Mouse (Mus musculus) ES-E14 (cell line): Measurements from ENCODE around the gene Gm12166. TPM values are rescaled to one million over a fixed set of nuclear protein-coding genes. Genes with fewer than 3 reads are reported as not detected.

ENCODE experiments used
- DNase-seq: peaks from one replicate; pipeline ENCODE4 v3.0.0-alpha.2; 2013; ENCODE audit warnings: low read depth, low spot score
- H3K27ac ChIP-seq: 2 replicates; pipeline ENCODE4 v1.5.1; 2012; ENCODE audit warnings: low read depth, mild to moderate bottlenecking, low read length, moderate library complexity, mixed read lengths; ENCODE audit not compliant: poor library complexity, insufficient read depth, severe bottlenecking
- H3K36me3 ChIP-seq: 2 replicates; pipeline ENCODE4 v1.6.1; 2012; ENCODE audit warnings: mild to moderate bottlenecking, low read length, moderate library complexity, mixed read lengths; ENCODE audit not compliant: control insufficient read depth, poor library complexity, insufficient read depth, severe bottlenecking
- H3K4me1 ChIP-seq, 2 experiments: fragments of 150-350 bp in 1 of 2; sonication (generic) in 1 of 2; 2 replicates each; pipeline ENCODE4 v1.6.1; 2012; ENCODE audit warnings: low read length in 2 of 2, mild to moderate bottlenecking in 1 of 2, mixed read lengths in 1 of 2; ENCODE audit not compliant: control insufficient read depth in 2 of 2, insufficient read depth in 2 of 2, poor library complexity in 1 of 2
- H3K4me3 ChIP-seq, 2 experiments: fragments of 150-350 bp in 1 of 2; sonication (generic) in 1 of 2; 2 replicates each; pipeline ENCODE4 v1.5.1; 2012; ENCODE audit warnings: low read length in 2 of 2, low read depth in 1 of 2, mild to moderate bottlenecking in 1 of 2, mixed read lengths in 1 of 2; ENCODE audit not compliant: insufficient read depth in 1 of 2, poor library complexity in 1 of 2, severe bottlenecking in 1 of 2
- H3K9ac ChIP-seq: 2 replicates; pipeline ENCODE4 v1.6.1; 2012; ENCODE audit warnings: low read depth, mild to moderate bottlenecking, low read length, mixed read lengths; ENCODE audit not compliant: poor library complexity, insufficient read depth, severe bottlenecking
- H3K9me3 ChIP-seq: fragments of 150-350 bp; sonication (generic); 2 replicates; pipeline ENCODE4 v1.6.1; 2012; ENCODE audit warnings: low read depth, mild to moderate bottlenecking, low read length; ENCODE audit not compliant: control insufficient read depth, insufficient read depth
- CHD2 ChIP-seq: IDR thresholded peaks from 2 replicates; pipeline ENCODE4 v1.6.1; 2014; ENCODE audit warnings: mild to moderate bottlenecking, low read depth, low read length, inconsistent platforms
- HCFC1 ChIP-seq: IDR thresholded peaks from 2 replicates; pipeline ENCODE4 v1.6.1; 2012; ENCODE audit warnings: low read length, inconsistent platforms, borderline replicate concordance; ENCODE audit not compliant: insufficient read depth
- MAFK ChIP-seq: IDR thresholded peaks from 2 replicates; pipeline ENCODE4 v1.6.1; 2014; ENCODE audit warnings: mild to moderate bottlenecking, low read depth, low read length, inconsistent platforms; ENCODE audit not compliant: insufficient read depth
- ZC3H11A ChIP-seq: IDR thresholded peaks from 2 replicates; pipeline ENCODE4 v1.6.1; 2012; ENCODE audit warnings: low read depth, mild to moderate bottlenecking, inconsistent platforms, low read length, borderline replicate concordance
- ZNF384 ChIP-seq: IDR thresholded peaks from 2 replicates; pipeline ENCODE4 v1.6.1; 2012; ENCODE audit warnings: low read depth, low read length, inconsistent platforms
- in situ Hi-C, 2 experiments: fragments of 600-800 bp; cut with MboI; formaldehyde crosslinking; loops; one replicate each; pipeline ENCODE4 v1.15.1; 2025; ENCODE audit warnings: low sequenced_read_pairs in 2 of 2, inconsistent platforms in 1 of 2; ENCODE audit not compliant: unreplicated experiment in 2 of 2
- total RNA-seq: library from RNA; depleted of rRNA; stranded (reverse); fragments of 300-350 nt; gene quantifications from 2 replicates; pipeline ENCODE4 v1.2.3, GENCODE M21; 2012

Gm12166 gene
- total RNA-seq, 1 experiment: 6.8 TPM

- H3K4me3 ChIP-seq: no peak overlapping the region
- H3K27ac ChIP-seq: no peak overlapping the region
- H3K9me3 ChIP-seq: no peaks in the 10 kb centered on the region
- no peak overlapping the region for H3K9ac ChIP-seq
- no peaks in the 10 kb centered on the region for H3K36me3 ChIP-seq
- no peak for DNase-seq
- in situ Hi-C loops: loop anchor here (10.0 kb wide), 1 partner anchor 183 kb away; no protein-coding TSS in a partner anchor
- no peak for TF ChIP-seq CHD2
- TF ChIP-seq MAFK: no peak
- TF ChIP-seq ZC3H11A: no peak
- TF ChIP-seq HCFC1: no peak
- TF ChIP-seq ZNF384: no peak
- H3K4me1 ChIP-seq: no peaks in the 10 kb centered on the region
Measured at GRCm38 (mm10) chr11:46031470-46031869, 20.7 kb downstream of the Gm12166 start.

GRCm38 (mm10) chr11:46030026-46030425 is 22.1 kb downstream of the Gm12166 start:
- DNase-seq: no peak
- H3K4me1 ChIP-seq: no peaks in the 10 kb centered on the region
- H3K36me3 ChIP-seq: no peaks in the 10 kb centered on the region
- H3K4me3 ChIP-seq: no peak overlapping the region
- H3K9ac ChIP-seq: no peak overlapping the region
- in situ Hi-C loops: loop anchor here (10.0 kb wide), 1 partner anchor 185 kb away; no protein-coding TSS in a partner anchor
- TF ChIP-seq HCFC1 (no peak), CHD2 (no peak), MAFK (no peak), ZC3H11A (no peak), ZNF384 (no peak)
- no peaks in the 10 kb centered on the region for H3K9me3 ChIP-seq
- H3K27ac ChIP-seq: no peak overlapping the region

GRCm38 (mm10) chr11:46029485-46029884 is 22.6 kb downstream of the Gm12166 start:
- in situ Hi-C loops: no loop called here
- Histone ChIP-seq H3K4me3 (no peak overlapping the region), H3K36me3 (no peaks in the 10 kb centered on the region), H3K4me1 (no peaks in the 10 kb centered on the region), H3K27ac (no peak overlapping the region), H3K9ac (no peak overlapping the region), H3K9me3 (no peaks in the 10 kb centered on the region)
- TF ChIP-seq MAFK (no peak), CHD2 (no peak), ZC3H11A (no peak), ZNF384 (no peak), HCFC1 (no peak)
- no peak for DNase-seq

- no peaks in the 10 kb centered on the region for H3K4me1 ChIP-seq
- H3K9me3 ChIP-seq: no peaks in the 10 kb centered on the region
- TF ChIP-seq MAFK: no peak
- TF ChIP-seq ZNF384: no peak
- TF ChIP-seq HCFC1: no peak
- in situ Hi-C loops: no loop called here
- no peak overlapping the region for H3K27ac ChIP-seq
- DNase-seq: no peak
- no peak overlapping the region for H3K9ac ChIP-seq
- H3K36me3 ChIP-seq: no peaks in the 10 kb centered on the region
- H3K4me3 ChIP-seq: no peak overlapping the region
Measured at GRCm38 (mm10) chr11:46027952-46028814, 23.9 kb downstream of the Gm12166 start.

GRCm38 (mm10) chr11:46025962-46026392 is 26.1 kb downstream of the Gm12166 start:
- no peak for DNase-seq
- Histone ChIP-seq H3K9me3 (no peaks in the 10 kb centered on the region), H3K4me3 (no peak overlapping the region), H3K27ac (no peak overlapping the region), H3K36me3 (no peaks in the 10 kb centered on the region), H3K9ac (no peak overlapping the region), H3K4me1 (no peaks in the 10 kb centered on the region)
- in situ Hi-C loops: no loop called here
- TF ChIP-seq ZC3H11A (no peak), ZNF384 (no peak), HCFC1 (no peak), MAFK (no peak), CHD2 (no peak)
